Comparison of ENCODE assay signal across 9 mouse cellular contexts in genomic region chr5:114824197-114824596, GRCm38 (mm10). TPM values are rescaled to one million over a fixed set of nuclear protein-coding genes. Genes with fewer than 3 reads are reported as not detected.
DNase-seq lines count a peak whose midpoint lies in the region; ATAC-seq and TF ChIP-seq lines count a peak whose summit lies in the region.
"Had no signal": no experiment of that assay in that cellular context is flagged by ENCODE, and none has a peak within 500 bp of the region (broad histone marks: within the 10 kb centered on the region; RNA-seq: fewer than 3 reads in every experiment).

No protein-coding gene starts in this region.

- WGBS in cerebellum, adult 2 months = 9% methylated on average over 9 of the region's 9 CpGs
- WGBS in heart, embryonic 10.5 days = 19% methylated on average over 9 of the region's 9 CpGs
- WGBS in lung, postnatal 0 days = 10% methylated on average over 9 of the region's 9 CpGs
- WGBS in spleen, adult 2 months = 10% methylated on average over 9 of the region's 9 CpGs

- no peak for TF ChIP-seq POLR2A in cerebellum, adult 2 months (IDR thresholded peaks at IDR 0.05; ENCODE audit: borderline replicate concordance, insufficient read depth, low read length)
- TF ChIP-seq POLR2A in spleen, adult 2 months (IDR thresholded peaks at IDR 0.05; ENCODE audit: low read depth, low read length) = no peak

- ATAC-seq in lung, postnatal 0 days = peak; percentile 43

- peak; percentile 77 for TF ChIP-seq CTCF in cerebellum, adult 2 months (IDR thresholded peaks at IDR 0.05; ENCODE audit: borderline replicate concordance, insufficient read depth, low read depth, low read length)
- peak; percentile 84 for TF ChIP-seq CTCF in lung, postnatal 0 days (IDR thresholded peaks at IDR 0.05)
- peak; percentile 61; the same call in 1 of the 2 replicates for TF ChIP-seq CTCF in spleen, adult 2 months (IDR thresholded peaks at IDR 0.05; ENCODE audit: extremely low read depth, insufficient read depth, insufficient read length, insufficient replicate concordance)

- H3K9ac ChIP-seq in lung, postnatal 0 days (replicated peaks; ENCODE audit: low read depth) = no peak overlapping the region

- H3K4me2 ChIP-seq in lung, postnatal 0 days (replicated peaks; ENCODE audit: low read depth, low read length) = peak overlapping the region; percentile 28; the same call in 1 of the 2 replicates

- H3K4me3 ChIP-seq in cerebellum, adult 2 months (replicated peaks; ENCODE audit: insufficient read depth, low read depth, low read length) = peak overlapping the region; percentile 1
- H3K4me3 ChIP-seq in heart, embryonic 10.5 days = peak overlapping the region; percentile 23
- H3K4me3 ChIP-seq in lung, postnatal 0 days (ENCODE audit: low read depth, low read length) = no peak overlapping the region
- H3K4me3 ChIP-seq in spleen, adult 2 months (ENCODE audit: extremely low read depth, insufficient read depth, insufficient read length) = no peak overlapping the region

- H3K27ac ChIP-seq in cerebellum, adult 2 months (ENCODE audit: insufficient read depth, low read length) = no peak overlapping the region
- no peak overlapping the region for H3K27ac ChIP-seq in heart, embryonic 10.5 days
- H3K27ac ChIP-seq in lung, postnatal 0 days (ENCODE audit: low read length) = no peak overlapping the region
- H3K27ac ChIP-seq in spleen, adult 2 months (ENCODE audit: insufficient read depth, low read length) = no peak overlapping the region

- H3K4me1 ChIP-seq in cerebellum, adult 2 months (ENCODE audit: control insufficient read depth, insufficient read depth, low read length) = no peaks in the 10 kb centered on the region
- H3K4me1 ChIP-seq in heart, embryonic 10.5 days = peaks cover 13% of the 10 kb centered on the region; the same call in 1 of the 2 replicates
- H3K4me1 ChIP-seq in lung, postnatal 0 days (ENCODE audit: insufficient read depth, low read depth, low read length) = peaks cover 7% of the 10 kb centered on the region; the same call in 1 of the 2 replicates
- peaks cover 5% of the 10 kb centered on the region for H3K4me1 ChIP-seq in spleen, adult 2 months (ENCODE audit: control insufficient read depth, insufficient read depth, insufficient read length)

- H3K27me3 ChIP-seq in cerebellum, adult 2 months (ENCODE audit: control insufficient read depth, insufficient read depth, low read length) = no peaks in the 10 kb centered on the region
- no peaks in the 10 kb centered on the region for H3K27me3 ChIP-seq in heart, embryonic 10.5 days (ENCODE audit: insufficient read depth, poor library complexity, severe bottlenecking)
- no peaks in the 10 kb centered on the region for H3K27me3 ChIP-seq in lung, postnatal 0 days (replicated peaks; ENCODE audit: insufficient read depth, low read length)
- H3K27me3 ChIP-seq in spleen, adult 2 months (ENCODE audit: control insufficient read depth, insufficient read depth, low read length) = no peaks in the 10 kb centered on the region

- TF ChIP-seq EP300 in lung, postnatal 0 days (IDR thresholded peaks at IDR 0.05) = no peak

- DNase-seq in cerebellum, adult 2 months = peak; percentile 45 to 61
- DNase-seq in cerebellum, adult 9-11 months = no peak
- peak; percentile 88 for DNase-seq in A20 (ENCODE audit: low read depth, low spot score)
- DNase-seq in c-Kit-positive CD71-negative TER-119-negative erythroid progenitor cells, embryonic 14.5 days (ENCODE audit: low read depth) = peak; percentile 68
- DNase-seq in heart, embryonic 10.5 days (ENCODE audit: low spot score) = no peak
- DNase-seq in kidney, postnatal 36 days = peak; percentile 48 to 70
- DNase-seq in lung, postnatal 0 days (ENCODE audit: low spot score) = peak; percentile 73
- peak; percentile 39 to 61 for DNase-seq in spleen, adult 2 months (ENCODE audit: low read depth in 1 of 2, low spot score in 2 of 2)

- no peaks in the 10 kb centered on the region for H3K9me3 ChIP-seq in heart, embryonic 10.5 days
- H3K9me3 ChIP-seq in lung, postnatal 0 days (ENCODE audit: low read length) = no peaks in the 10 kb centered on the region

- peaks cover 18% of the 10 kb centered on the region for H3K36me3 ChIP-seq in heart, embryonic 10.5 days
- no peaks in the 10 kb centered on the region for H3K36me3 ChIP-seq in lung, postnatal 0 days (ENCODE audit: insufficient read depth, low read length)
- no peaks in the 10 kb centered on the region for H3K36me3 ChIP-seq in spleen, adult 2 months (ENCODE audit: control insufficient read depth, insufficient read depth, low read length)

RNA-seq across cellular contexts. Expression of gene 1500011B03Rik, which starts 0.9 kb away (rescaled TPM):
- 227 and 230 TPM in 2 replicates for polyA plus RNA-seq in cerebellum, adult 2 months (2012; rRNA removed)
- polyA plus RNA-seq in heart, embryonic 10.5 days (2016; fragmentation: Nextera tagmentation; extraction: Ambion mirVana) = 58.7 and 77.1 TPM in 2 replicates
- polyA plus RNA-seq in lung, postnatal 0 days (2015; fragmentation: Nextera tagmentation; extraction: Ambion mirVana) = 72.8 and 97.5 TPM in 2 replicates
- polyA plus RNA-seq in spleen, adult 2 months (2012; rRNA removed) = 24.1 and 38.5 TPM in 2 replicates

RNA-seq across cellular contexts. Expression of gene 4930519G04Rik, which starts 29.3 kb away (rescaled TPM):
- not detected in 2 replicates for polyA plus RNA-seq in cerebellum, adult 2 months (2012; rRNA removed)
- polyA plus RNA-seq in heart, embryonic 10.5 days (2016; fragmentation: Nextera tagmentation; extraction: Ambion mirVana) = not detected in 2 replicates
- not detected in 2 replicates for polyA plus RNA-seq in lung, postnatal 0 days (2015; fragmentation: Nextera tagmentation; extraction: Ambion mirVana)
- 0.05 TPM in 1 of 2 replicates, not detected in the other for polyA plus RNA-seq in spleen, adult 2 months (2012; rRNA removed)
- polyA plus RNA-seq: neural tube, embryonic 14.5 days had no signal

RNA-seq across cellular contexts. Expression of gene Gm9936, which starts 34.3 kb away (rescaled TPM):
- 0.16 TPM in 2 replicates for polyA plus RNA-seq in cerebellum, adult 2 months (2012; rRNA removed)
- polyA plus RNA-seq in heart, embryonic 10.5 days (2016; fragmentation: Nextera tagmentation; extraction: Ambion mirVana) = not detected in 2 replicates
- not detected in 2 replicates for polyA plus RNA-seq in lung, postnatal 0 days (2015; fragmentation: Nextera tagmentation; extraction: Ambion mirVana)
- polyA plus RNA-seq in spleen, adult 2 months (2012; rRNA removed) = not detected in 2 replicates

RNA-seq across cellular contexts. Expression of gene Git2, which starts 48.9 kb away (rescaled TPM):
- 96.5 and 107 TPM in 2 replicates for polyA plus RNA-seq in cerebellum, adult 2 months (2012; rRNA removed)
- polyA plus RNA-seq in heart, embryonic 10.5 days (2016; fragmentation: Nextera tagmentation; extraction: Ambion mirVana) = 31.6 and 33.0 TPM in 2 replicates
- polyA plus RNA-seq in lung, postnatal 0 days (2015; fragmentation: Nextera tagmentation; extraction: Ambion mirVana) = 36.5 and 39.1 TPM in 2 replicates
- polyA plus RNA-seq in spleen, adult 2 months (2012; rRNA removed) = 71.6 and 92.1 TPM in 2 replicates

RNA-seq across cellular contexts. Expression of gene Ankrd13a, which starts 49.7 kb away (rescaled TPM):
- 61.6 and 62.1 TPM in 2 replicates for polyA plus RNA-seq in cerebellum, adult 2 months (2012; rRNA removed)
- polyA plus RNA-seq in heart, embryonic 10.5 days (2016; fragmentation: Nextera tagmentation; extraction: Ambion mirVana) = 37.5 and 41.2 TPM in 2 replicates
- 110 and 115 TPM in 2 replicates for polyA plus RNA-seq in lung, postnatal 0 days (2015; fragmentation: Nextera tagmentation; extraction: Ambion mirVana)
- polyA plus RNA-seq in spleen, adult 2 months (2012; rRNA removed) = 69.3 and 84.0 TPM in 2 replicates

Comparison
In these comparisons a context has a peak if more than half of its experiments do, and no peak if none do; other contexts are left out.
1. DNase-seq: peak in cerebellum, adult 2 months (2 of 2), A20 (single experiment), c-Kit-positive CD71-negative TER-119-negative erythroid progenitor cells, embryonic 14.5 days (single experiment), kidney, postnatal 36 days (2 of 2), lung, postnatal 0 days (single experiment) and spleen, adult 2 months (2 of 2); none in cerebellum, adult 9-11 months (single experiment) and heart, embryonic 10.5 days (single experiment).
2. H3K4me3 ChIP-seq: peak in cerebellum, adult 2 months (single experiment) and heart, embryonic 10.5 days (single experiment); none in lung, postnatal 0 days (single experiment) and spleen, adult 2 months (single experiment).
3. Peak in every context shown above with its lines, with median percentiles within 50 percentile points of each other: CTCF ChIP-seq.